Mouse (Mus musculus): ENCODE measurements around the gene Gpr137. TPM values are rescaled to one million over a fixed set of nuclear protein-coding genes. Genes with fewer than 3 reads are reported as not detected.

Gene Gpr137
- polyA plus RNA-seq, 1 experiment = 39.9 TPM

- Histone ChIP-seq H3K4me3 (peak overlapping the region; percentile 83), H3K79me2 (ENCODE audit: control insufficient read depth, insufficient read depth) (peaks cover 46% of the 10 kb centered on the region), H3K27me3 (ENCODE audit: control insufficient read depth, insufficient read depth, insufficient read length) (no peaks in the 10 kb centered on the region), H3ac (ENCODE audit: control insufficient read depth, insufficient read length) (peak overlapping the region; percentile 88), H3K36me3 (ENCODE audit: control insufficient read depth, insufficient read depth) (peaks cover 6% of the 10 kb centered on the region), H3K4me2 (ENCODE audit: low read depth) (peak overlapping the region; percentile 100)
- TF ChIP-seq REST (IDR thresholded peaks at IDR 0.05; ENCODE audit: insufficient read depth, insufficient read length) = no peak
- no peak for TF ChIP-seq USF1 (IDR thresholded peaks at IDR 0.05; ENCODE audit: low read depth)
- TF ChIP-seq SRF (IDR thresholded peaks at IDR 0.05; ENCODE audit: control insufficient read depth, insufficient read length, low read depth) = no peak
- TF ChIP-seq E2F4 (IDR thresholded peaks at IDR 0.05; ENCODE audit: insufficient read depth) = no peak
- no peak for TF ChIP-seq MYOD1 (IDR thresholded peaks at IDR 0.05; ENCODE audit: control insufficient read depth in 1 of 3, insufficient read length in 2 of 3, low read depth in 2 of 3)
- peak; percentile 50 for TF ChIP-seq POLR2AphosphoS2 (IDR thresholded peaks at IDR 0.05; ENCODE audit: insufficient read length, low read depth)
- TF ChIP-seq MYOG (IDR thresholded peaks at IDR 0.05; ENCODE audit: control insufficient read depth in 1 of 3, insufficient read depth in 1 of 3, insufficient read length in 2 of 3, low read depth in 2 of 3) = no peak
These were observed 35.7 kb upstream of the Gpr137 start for GRCm38 (mm10) chr19:6977759-6978638.

- Histone ChIP-seq H3K4me2 (ENCODE audit: low read depth) (peak within 1 kb of the TSS; percentile 100), H3K36me3 (ENCODE audit: control insufficient read depth, insufficient read depth) (peaks cover 6% of the 10 kb centered on the region), H3K4me3 (peak within 1 kb of the TSS; percentile 83), H3ac (ENCODE audit: control insufficient read depth, insufficient read length) (peak within 1 kb of the TSS; percentile 88), H3K27me3 (ENCODE audit: control insufficient read depth, insufficient read depth, insufficient read length) (no peaks in the 10 kb centered on the region), H3K79me2 (ENCODE audit: control insufficient read depth, insufficient read depth) (peaks cover 39% of the 10 kb centered on the region)
- TF ChIP-seq USF1 (IDR thresholded peaks at IDR 0.05; ENCODE audit: low read depth) = no peak
- TF ChIP-seq E2F4 (IDR thresholded peaks at IDR 0.05; ENCODE audit: insufficient read depth) = no peak
- peak; percentile 91 for TF ChIP-seq TCF12 (IDR thresholded peaks at IDR 0.05; ENCODE audit: insufficient read depth, poor library complexity, severe bottlenecking)
- TF ChIP-seq CEBPB (IDR thresholded peaks at IDR 0.05; ENCODE audit: insufficient read depth, poor library complexity, severe bottlenecking) = peak; percentile 58
- TF ChIP-seq POLR2A (IDR thresholded peaks at IDR 0.05; ENCODE audit: insufficient read length, low read depth) = peak; percentile 38
- TF ChIP-seq MYOD1 (IDR thresholded peaks at IDR 0.05; ENCODE audit: control insufficient read depth in 1 of 3, insufficient read length in 2 of 3, low read depth in 2 of 3) = peak; percentile 70 to 94 (median 81)
- TF ChIP-seq TCF3 (IDR thresholded peaks at IDR 0.05; ENCODE audit: insufficient read length, low read depth) = peak; percentile 83
- no peak for TF ChIP-seq SRF (IDR thresholded peaks at IDR 0.05; ENCODE audit: control insufficient read depth, insufficient read length, low read depth)
- no peak for TF ChIP-seq MAX (IDR thresholded peaks at IDR 0.05; ENCODE audit: low read depth)
- TF ChIP-seq POLR2AphosphoS2 (IDR thresholded peaks at IDR 0.05; ENCODE audit: insufficient read length, low read depth) = peak; percentile 87
- TF ChIP-seq REST (IDR thresholded peaks at IDR 0.05; ENCODE audit: insufficient read depth, insufficient read length) = no peak
- peak; percentile 50 to 91 (median 70) for TF ChIP-seq MYOG (IDR thresholded peaks at IDR 0.05; ENCODE audit: control insufficient read depth in 1 of 3, insufficient read depth in 1 of 3, insufficient read length in 2 of 3, low read depth in 2 of 3)
These were observed 33.5 kb upstream of the Gpr137 start, which contains the start of gene Plcb3 for GRCm38 (mm10) chr19:6975537-6976521. Gene Plcb3, minus strand, starts transcription at chr19:6976470.

GRCm38 (mm10) chr19:6974211-6975205 is 32.2 kb upstream of the Gpr137 start, which contains the start of gene Ppp1r14b:
Gene Ppp1r14b, plus strand, starts transcription at chr19:6974968.
- H3K4me3 ChIP-seq = peak within 1 kb of the TSS; percentile 83
- TF ChIP-seq TCF3 (IDR thresholded peaks at IDR 0.05; ENCODE audit: insufficient read length, low read depth) (no peak), MAX (IDR thresholded peaks at IDR 0.05; ENCODE audit: low read depth) (peak; percentile 40), POLR2AphosphoS2 (IDR thresholded peaks at IDR 0.05; ENCODE audit: insufficient read length, low read depth) (peak; percentile 16), TCF12 (IDR thresholded peaks at IDR 0.05; ENCODE audit: insufficient read depth, poor library complexity, severe bottlenecking) (no peak), E2F4 (IDR thresholded peaks at IDR 0.05; ENCODE audit: insufficient read depth) (peak; percentile 1), POLR2A (IDR thresholded peaks at IDR 0.05; ENCODE audit: insufficient read length, low read depth) (peak; percentile 43), USF1 (IDR thresholded peaks at IDR 0.05; ENCODE audit: low read depth) (peak; percentile 89), REST (IDR thresholded peaks at IDR 0.05; ENCODE audit: insufficient read depth, insufficient read length) (no peak), MYOD1 (IDR thresholded peaks at IDR 0.05; ENCODE audit: control insufficient read depth in 1 of 3, insufficient read length in 2 of 3, low read depth in 2 of 3) (no peak), MYOG (IDR thresholded peaks at IDR 0.05; ENCODE audit: control insufficient read depth in 1 of 3, insufficient read depth in 1 of 3, insufficient read length in 2 of 3, low read depth in 2 of 3) (peak in 1 of 3 experiments; percentile 30)
- H3K4me2 ChIP-seq (ENCODE audit: low read depth) = peak within 1 kb of the TSS; percentile 100
- peak within 1 kb of the TSS; percentile 88 for H3ac ChIP-seq (ENCODE audit: control insufficient read depth, insufficient read length)
- no peaks in the 10 kb centered on the region for H3K27me3 ChIP-seq (ENCODE audit: control insufficient read depth, insufficient read depth, insufficient read length)
- H3K36me3 ChIP-seq (ENCODE audit: control insufficient read depth, insufficient read depth) = peaks cover 6% of the 10 kb centered on the region
- peaks cover 35% of the 10 kb centered on the region for H3K79me2 ChIP-seq (ENCODE audit: control insufficient read depth, insufficient read depth)

Data from myocyte (in vitro differentiated cells).